Mouse (Mus musculus) lung, embryonic 14.5 days (tissue): ENCODE data around the gene Dph1. TPM values are rescaled to one million over a fixed set of nuclear protein-coding genes. Genes with fewer than 3 reads are reported as not detected.

ENCODE experiments used
- ATAC-seq: fragments of 200-750 bp; cut with Nextera tagmentation; 2 replicates; pipeline ENCODE4 v1.8.0; 2017; ENCODE audit warnings: mild to moderate bottlenecking, moderate TSS enrichment, moderate library complexity; ENCODE audit not compliant: insufficient read depth
- DNase-seq: peaks from one replicate; pipeline ENCODE4 v3.0.0-alpha.2; 2015
- H3K27ac ChIP-seq: fragments of 300-500 bp; sonication (generic); 2 replicates; pipeline ENCODE4 v1.5.1; 2014; ENCODE audit warnings: low read depth, mild to moderate bottlenecking, moderate library complexity
- H3K27me3 ChIP-seq: fragments of 300-500 bp; sonication (generic); 2 replicates; pipeline ENCODE4 v1.6.1; 2014; ENCODE audit warnings: low read length, control low read depth; ENCODE audit not compliant: insufficient read depth
- H3K36me3 ChIP-seq: fragments of 300-500 bp; sonication (generic); 2 replicates; pipeline ENCODE4 v1.6.1; 2014; ENCODE audit warnings: control low read depth; ENCODE audit not compliant: insufficient read depth
- H3K4me1 ChIP-seq: fragments of 300-500 bp; sonication (generic); 2 replicates; pipeline ENCODE4 v1.6.1; 2014; ENCODE audit warnings: antibody characterized with exemption, control low read depth; ENCODE audit not compliant: insufficient read depth
- H3K4me2 ChIP-seq: fragments of 300-500 bp; sonication (generic); 2 replicates; pipeline ENCODE4 v1.6.1; 2014; ENCODE audit warnings: mild to moderate bottlenecking
- H3K4me3 ChIP-seq: fragments of 300-500 bp; sonication (generic); 2 replicates; pipeline ENCODE4 v1.5.1; 2014; ENCODE audit warnings: low read depth, low read length
- H3K9ac ChIP-seq: fragments of 300-500 bp; sonication (generic); 2 replicates; pipeline ENCODE4 v1.6.1; 2014
- H3K9me3 ChIP-seq: fragments of 300-500 bp; sonication (generic); 2 replicates; pipeline ENCODE4 v1.6.1; 2016; ENCODE audit warnings: low read depth, low read length, control low read depth
- CTCF ChIP-seq: IDR thresholded peaks from 2 replicates; pipeline ENCODE4 v1.5.1; 2016; ENCODE audit warnings: antibody characterized with exemption, low read depth
- WGBS: fragments of 180-500 bp; shearing (Covaris S2); extraction: QIAGEN DNeasy Blood & Tissue Kit; methylation state at CpG from one replicate; pipeline ENCODE4 v1.1.7; 2014; 5-methylcytosine and 5-hydroxymethylcytosine counted together
- polyA plus RNA-seq: library from polyadenylated mRNA; unstranded; fragments of >200 nt; fragmentation: Nextera tagmentation; extraction: Ambion mirVana; gene quantifications from 2 replicates; pipeline ENCODE4 v1.2.1, GENCODE M21; 2014

Gene Dph1
- polyA plus RNA-seq, 1 experiment from 2014 or later: 26.5 TPM

DNA sequence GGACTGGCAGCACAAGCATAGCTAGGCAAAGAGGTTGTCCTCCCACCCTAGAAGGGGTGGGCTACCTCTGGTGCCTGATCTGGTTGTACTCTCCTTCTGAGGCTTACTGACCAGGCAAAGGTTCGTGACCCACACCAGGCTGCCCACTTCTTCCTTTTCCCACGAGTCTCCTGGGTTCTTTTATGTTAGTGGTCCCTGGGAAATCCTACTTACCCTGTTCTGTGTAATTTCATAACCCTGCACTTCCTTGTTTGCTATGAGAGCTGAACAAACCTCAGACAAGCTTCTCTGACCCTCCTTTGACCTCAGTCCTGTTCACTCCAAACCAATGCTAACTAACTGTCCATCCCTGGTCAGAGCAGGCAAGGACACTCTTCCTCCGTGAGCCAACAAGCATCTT is 50.0 kb downstream of the Dph1 start:
- H3K27me3 ChIP-seq: no peaks in the 10 kb centered on the region
- H3K27ac ChIP-seq: peak overlapping the region; percentile 75; the same call in 1 of the 2 replicates
- WGBS: 58% methylated on average over 3 of the region's 3 CpGs
- no peak for TF ChIP-seq CTCF
- peaks cover 28% of the 10 kb centered on the region for H3K4me1 ChIP-seq
- no peak overlapping the region for H3K4me3 ChIP-seq
- H3K9ac ChIP-seq: no peak overlapping the region
- ATAC-seq: no peak
- H3K36me3 ChIP-seq: peaks cover 26% of the 10 kb centered on the region
- DNase-seq: no peak
- H3K9me3 ChIP-seq: no peaks in the 10 kb centered on the region
- no peak overlapping the region for H3K4me2 ChIP-seq

GRCm38 (mm10) chr11:75140431-75140830 is 50.6 kb downstream of the Dph1 start:
- Histone ChIP-seq H3K36me3 (peaks cover 23% of the 10 kb centered on the region), H3K27ac (peak overlapping the region; percentile 75), H3K9ac (no peak overlapping the region), H3K9me3 (no peaks in the 10 kb centered on the region), H3K4me1 (peaks cover 28% of the 10 kb centered on the region), H3K4me2 (no peak overlapping the region), H3K27me3 (no peaks in the 10 kb centered on the region), H3K4me3 (no peak overlapping the region)
- no peak for DNase-seq
- WGBS: 49% methylated on average over 5 of the region's 5 CpGs
- no peak for ATAC-seq
- no peak for TF ChIP-seq CTCF

- Histone ChIP-seq H3K36me3 (peaks cover 13% of the 10 kb centered on the region), H3K9ac (no peak overlapping the region), H3K9me3 (no peaks in the 10 kb centered on the region), H3K27me3 (no peaks in the 10 kb centered on the region), H3K27ac (peak overlapping the region; percentile 75), H3K4me2 (no peak overlapping the region; the same call in 1 of the 2 replicates), H3K4me3 (no peak overlapping the region), H3K4me1 (peaks cover 28% of the 10 kb centered on the region)
- DNase-seq: peak; percentile 80
- 13% methylated on average over 11 of the region's 11 CpGs for WGBS
- no peak for TF ChIP-seq CTCF
- ATAC-seq: peak; percentile 56
These were observed 51.7 kb downstream of the Dph1 start for GRCm38 (mm10) chr11:75139122-75139963.

GRCm38 (mm10) chr11:75136666-75137398 is 54.2 kb downstream of the Dph1 start:
- TF ChIP-seq CTCF: no peak
- Histone ChIP-seq H3K9ac (no peak overlapping the region), H3K4me2 (no peak overlapping the region), H3K27ac (peak overlapping the region; percentile 16; the same call in 1 of the 2 replicates), H3K4me1 (peaks cover 38% of the 10 kb centered on the region), H3K36me3 (no peaks in the 10 kb centered on the region), H3K27me3 (no peaks in the 10 kb centered on the region), H3K9me3 (no peaks in the 10 kb centered on the region), H3K4me3 (no peak overlapping the region)
- DNase-seq (peak; percentile 59), ATAC-seq (no peak)
- whole genome bisulfite sequencing: 33% methylated on average over 5 of the region's 5 CpGs

DNA sequence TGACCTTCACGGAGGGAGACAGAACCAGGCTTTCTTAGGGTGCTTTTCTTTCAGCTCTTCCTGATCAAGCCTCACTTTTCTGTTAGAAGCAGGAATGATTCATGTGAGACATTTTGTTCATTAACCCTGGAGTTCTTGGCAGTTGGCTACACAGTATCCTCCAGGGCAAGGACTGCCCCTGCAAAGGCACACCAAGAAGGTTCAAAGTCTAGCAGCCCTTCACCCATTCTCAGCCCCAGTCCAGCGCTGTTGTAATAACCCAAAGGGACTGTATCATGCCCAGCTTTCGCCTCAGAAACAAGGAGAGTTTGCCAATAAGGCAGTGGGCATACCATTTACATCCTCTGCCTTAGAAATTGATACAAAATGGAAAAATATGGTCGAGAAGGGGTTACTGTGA is 55.7 kb downstream of the Dph1 start:
- Histone ChIP-seq H3K27me3 (no peaks in the 10 kb centered on the region), H3K4me2 (no peak overlapping the region), H3K4me3 (no peak overlapping the region), H3K27ac (no peak overlapping the region), H3K9ac (no peak overlapping the region), H3K9me3 (no peaks in the 10 kb centered on the region), H3K4me1 (peaks cover 26% of the 10 kb centered on the region), H3K36me3 (no peaks in the 10 kb centered on the region)
- TF ChIP-seq CTCF: no peak
- ATAC-seq: no peak
- WGBS: 87% methylated on average over 4 of the region's 4 CpGs
- DNase-seq: no peak

DNA sequence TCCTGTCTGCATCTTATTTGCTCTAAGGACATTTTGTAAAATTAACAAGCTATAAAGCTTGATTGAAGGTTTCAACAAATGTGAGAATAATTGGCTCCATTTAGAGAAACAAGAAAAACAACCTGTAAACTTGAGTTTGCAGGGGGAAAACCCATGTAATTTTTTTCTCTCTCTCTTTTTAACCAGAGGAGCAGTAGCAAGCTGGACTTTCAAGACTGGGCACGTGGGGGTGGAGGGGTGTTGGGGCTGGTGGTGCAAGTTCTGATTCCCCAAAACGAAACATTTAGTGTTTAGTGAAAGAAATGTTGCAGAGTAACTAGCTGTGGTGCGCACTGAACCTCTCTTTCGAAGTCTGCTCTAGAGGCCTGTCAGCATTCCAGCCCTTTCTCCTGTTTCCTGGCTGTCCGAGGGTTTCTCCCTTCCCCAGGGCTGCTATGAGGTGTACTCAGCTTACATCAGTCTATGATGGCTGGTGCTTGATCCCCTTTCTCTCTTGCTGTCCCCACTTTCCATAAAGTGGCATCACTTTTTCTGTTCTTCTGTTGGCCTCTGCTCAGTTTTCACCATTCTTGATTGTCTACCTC is 56.5 kb downstream of the Dph1 start:
- DNase-seq (no peak), ATAC-seq (no peak)
- Histone ChIP-seq H3K27ac (peak overlapping the region; percentile 19; the same call in 1 of the 2 replicates), H3K4me1 (peaks cover 20% of the 10 kb centered on the region; the same call in 1 of the 2 replicates), H3K27me3 (no peaks in the 10 kb centered on the region), H3K4me2 (no peak overlapping the region), H3K36me3 (no peaks in the 10 kb centered on the region), H3K9ac (no peak overlapping the region), H3K9me3 (no peaks in the 10 kb centered on the region), H3K4me3 (no peak overlapping the region)
- TF ChIP-seq CTCF: no peak
- WGBS: 59% methylated on average over 5 of the region's 5 CpGs

DNA sequence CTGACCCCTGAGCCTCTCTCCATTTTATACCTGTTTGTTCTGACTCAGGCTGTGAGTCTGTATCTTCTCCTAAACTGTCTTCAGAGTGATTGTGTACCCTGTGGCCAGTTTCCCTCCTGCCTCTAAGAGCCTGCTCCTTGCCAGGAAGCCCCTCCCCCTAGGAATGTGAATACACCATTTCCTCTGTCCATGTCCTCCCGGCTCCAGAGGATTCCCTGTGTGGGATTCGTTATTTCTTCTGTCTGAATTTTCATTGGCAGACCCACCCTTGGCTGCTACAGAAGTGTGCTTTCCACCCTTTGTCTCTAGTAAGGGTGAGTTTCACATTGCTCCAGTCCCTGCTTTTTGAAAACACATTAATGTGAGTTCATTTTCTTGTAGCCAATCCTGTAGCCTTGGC is 57.1 kb downstream of the Dph1 start:
- Histone ChIP-seq H3K4me3 (no peak overlapping the region), H3K27me3 (no peaks in the 10 kb centered on the region), H3K27ac (peak overlapping the region; percentile 19), H3K9ac (no peak overlapping the region), H3K36me3 (no peaks in the 10 kb centered on the region), H3K4me2 (no peak overlapping the region), H3K9me3 (no peaks in the 10 kb centered on the region), H3K4me1 (peaks cover 17% of the 10 kb centered on the region; the same call in 1 of the 2 replicates)
- ATAC-seq (peak; percentile 85), DNase-seq (peak; percentile 87)
- TF ChIP-seq CTCF: no peak
- 3% methylated on average over 2 of the region's 2 CpGs for WGBS
